In the genomic region with DNA sequence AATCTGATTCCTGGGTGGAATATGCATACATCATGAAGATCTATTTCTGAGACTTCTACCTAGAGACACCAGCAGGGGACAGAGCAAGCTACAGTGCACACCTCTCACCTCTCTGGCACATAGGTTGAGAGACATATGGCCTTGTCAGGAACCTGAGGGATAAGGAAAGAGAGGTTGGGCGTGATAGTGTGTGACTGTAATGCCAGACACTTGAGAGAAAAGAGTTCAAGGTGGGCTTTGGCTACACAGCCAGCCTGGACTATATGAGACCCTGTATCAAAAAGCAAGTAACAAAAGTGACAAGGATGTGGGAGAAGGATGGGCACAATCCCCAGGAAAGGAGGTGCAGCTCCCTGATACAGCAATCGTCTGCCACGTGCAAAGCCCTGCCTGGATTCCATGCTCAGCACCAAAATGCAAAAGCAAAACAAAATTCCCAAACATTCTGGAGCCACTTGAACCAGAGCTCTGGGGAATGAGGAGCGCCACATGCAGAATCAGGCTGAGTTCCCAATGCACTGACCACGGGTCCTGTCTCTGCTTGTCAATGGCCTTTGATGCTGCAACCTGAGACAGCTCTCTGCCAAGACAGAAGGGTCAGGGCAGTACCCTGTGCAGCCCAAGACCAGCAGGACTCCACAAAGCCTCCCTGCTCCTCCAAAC, we compare ENCODE assay signal across 8 mouse cellular contexts. TPM values are rescaled to one million over a fixed set of nuclear protein-coding genes. Genes with fewer than 3 reads are reported as not detected.
DNase-seq lines count a peak whose midpoint lies in the region; ATAC-seq lines count a peak whose summit lies in the region.

No protein-coding gene starts in this region.

- WGBS in intestine, embryonic 14.5 days, result 16% methylated on average over 5 of the region's 5 CpGs
- WGBS in midbrain, embryonic 16.5 days, result 54% methylated on average over 5 of the region's 5 CpGs

- peaks cover 56% of the 10 kb centered on the region for H3K4me1 ChIP-seq in intestine, embryonic 14.5 days (replicated peaks; ENCODE audit: control insufficient read depth, insufficient read depth, low read length)
- peaks cover 25% of the 10 kb centered on the region for H3K4me1 ChIP-seq in midbrain, embryonic 16.5 days (ENCODE audit: control insufficient read depth, insufficient read depth, low read length)

- H3K36me3 ChIP-seq in intestine, embryonic 14.5 days (ENCODE audit: control insufficient read depth, insufficient read depth, low read length), result peaks cover 16% of the 10 kb centered on the region
- H3K36me3 ChIP-seq in midbrain, embryonic 16.5 days (ENCODE audit: control insufficient read depth, insufficient read depth, low read length), result peaks cover 5% of the 10 kb centered on the region

- peak overlapping the region; percentile 90 for H3K27ac ChIP-seq in intestine, embryonic 14.5 days (ENCODE audit: low read depth)
- peak overlapping the region; percentile 20 for H3K27ac ChIP-seq in midbrain, embryonic 16.5 days (ENCODE audit: low read length)

- peak overlapping the region; percentile 96 for H3K9ac ChIP-seq in intestine, embryonic 14.5 days (ENCODE audit: low read length)
- peak overlapping the region; percentile 80 for H3K9ac ChIP-seq in midbrain, embryonic 16.5 days (ENCODE audit: low read depth, low read length)

- H3K4me2 ChIP-seq in intestine, embryonic 14.5 days (ENCODE audit: low read length), result peak overlapping the region; percentile 75
- peak overlapping the region; percentile 71 for H3K4me2 ChIP-seq in midbrain, embryonic 16.5 days (ENCODE audit: low read length)

- DNase-seq in adrenal gland, postnatal 14 days, result peak; percentile 46
- DNase-seq in adrenal gland, adult 8-10 months, result no peak
- peak; percentile 41 for DNase-seq in 416B (ENCODE audit: low read depth)
- DNase-seq in embryo, embryonic 11 days, result peak; percentile 26
- no peak for DNase-seq in intestine, embryonic 14.5 days (ENCODE audit: low spot score)
- DNase-seq in ovary, adult 18-20 months (ENCODE audit: low spot score), result no peak
- no peak for DNase-seq in layer of hippocampus, adult 18-20 months (ENCODE audit: low spot score in 2 of 2)

- no peaks in the 10 kb centered on the region for H3K27me3 ChIP-seq in intestine, embryonic 14.5 days (replicated peaks; ENCODE audit: control insufficient read depth, insufficient read depth, low read length)
- no peaks in the 10 kb centered on the region for H3K27me3 ChIP-seq in midbrain, embryonic 16.5 days (ENCODE audit: control insufficient read depth, insufficient read depth, low read depth, low read length)

- H3K9me3 ChIP-seq in intestine, embryonic 14.5 days (ENCODE audit: control insufficient read depth, low read length), result no peaks in the 10 kb centered on the region
- H3K9me3 ChIP-seq in midbrain, embryonic 16.5 days (replicated peaks; ENCODE audit: control insufficient read depth, low read length, poor library complexity, severe bottlenecking), result no peaks in the 10 kb centered on the region

- no peak for ATAC-seq in intestine, embryonic 14.5 days (replicated peaks; ENCODE audit: low FRiP score, low TSS enrichment, low read depth)
- no peak for ATAC-seq in midbrain, embryonic 16.5 days

- H3K4me3 ChIP-seq in intestine, embryonic 14.5 days (ENCODE audit: low read depth, low read length), result peak overlapping the region; percentile 83
- H3K4me3 ChIP-seq in midbrain, embryonic 16.5 days (ENCODE audit: low read depth, low read length), result peak overlapping the region; percentile 77

RNA-seq across cellular contexts. Expression of a gene that starts 1.5 kb away (rescaled TPM):
- 79.9 and 91.0 TPM in 2 replicates for total RNA-seq in adrenal gland, postnatal 14 days (2021)
- total RNA-seq in adrenal gland, adult 8-10 months (2022), result 10 to 100 TPM; 74.0 to 91.9 (median 85.8) TPM
- polyA plus RNA-seq in intestine, embryonic 14.5 days (2014; fragmentation: Nextera tagmentation; extraction: Ambion mirVana), result 64.4 and 72.4 TPM in 2 replicates
- polyA plus RNA-seq in midbrain, embryonic 16.5 days (2015; fragmentation: Nextera tagmentation; extraction: Ambion mirVana), result 7.1 and 7.8 TPM in 2 replicates
- total RNA-seq in layer of hippocampus, adult 18-20 months (2021), result 10 to 100 TPM; 23.9 to 26.3 TPM

RNA-seq across cellular contexts. Expression of a gene that starts 5.2 kb away (rescaled TPM):
- total RNA-seq in adrenal gland, postnatal 14 days (2021), result 0.11 and 0.23 TPM in 2 replicates
- total RNA-seq in adrenal gland, adult 8-10 months (2022), result under 1 TPM in 3 of 4 experiments, not detected in 1; 0.15 to 0.19 (median 0.17) TPM
- polyA plus RNA-seq in intestine, embryonic 14.5 days (2014; fragmentation: Nextera tagmentation; extraction: Ambion mirVana), result 0.16 and 0.26 TPM in 2 replicates
- polyA plus RNA-seq in midbrain, embryonic 16.5 days (2015; fragmentation: Nextera tagmentation; extraction: Ambion mirVana), result 0.05 and 0.21 TPM in 2 replicates
- total RNA-seq in layer of hippocampus, adult 18-20 months (2021), result under 1 TPM; 0.13 to 0.15 TPM

RNA-seq across cellular contexts. Expression of a gene that starts 15.3 kb away (rescaled TPM):
- total RNA-seq in adrenal gland, postnatal 14 days (2021), result 141 and 146 TPM in 2 replicates
- 100 to 1,000 TPM; 151 to 166 (median 154) TPM for total RNA-seq in adrenal gland, adult 8-10 months (2022)
- polyA plus RNA-seq in intestine, embryonic 14.5 days (2014; fragmentation: Nextera tagmentation; extraction: Ambion mirVana), result 248 and 256 TPM in 2 replicates
- polyA plus RNA-seq in midbrain, embryonic 16.5 days (2015; fragmentation: Nextera tagmentation; extraction: Ambion mirVana), result 278 and 285 TPM in 2 replicates
- 100 to 1,000 TPM; 189 to 196 TPM for total RNA-seq in layer of hippocampus, adult 18-20 months (2021)

RNA-seq across cellular contexts. Expression of a gene that starts 15.4 kb away (rescaled TPM):
- total RNA-seq in adrenal gland, postnatal 14 days (2021), result 66.1 and 77.0 TPM in 2 replicates
- 10 to 100 TPM; 42.3 to 82.3 (median 59.1) TPM for total RNA-seq in adrenal gland, adult 8-10 months (2022)
- 65.1 and 69.9 TPM in 2 replicates for polyA plus RNA-seq in intestine, embryonic 14.5 days (2014; fragmentation: Nextera tagmentation; extraction: Ambion mirVana)
- 34.0 and 38.0 TPM in 2 replicates for polyA plus RNA-seq in midbrain, embryonic 16.5 days (2015; fragmentation: Nextera tagmentation; extraction: Ambion mirVana)
- total RNA-seq in layer of hippocampus, adult 18-20 months (2021), result 10 to 100 TPM; 26.2 to 31.1 TPM

RNA-seq across cellular contexts. Expression of a gene that starts 30.4 kb away (rescaled TPM):
- total RNA-seq in adrenal gland, postnatal 14 days (2021), result not detected in 2 replicates
- total RNA-seq in adrenal gland, adult 8-10 months (2022), result not detected
- polyA plus RNA-seq in intestine, embryonic 14.5 days (2014; fragmentation: Nextera tagmentation; extraction: Ambion mirVana), result not detected in 2 replicates
- polyA plus RNA-seq in midbrain, embryonic 16.5 days (2015; fragmentation: Nextera tagmentation; extraction: Ambion mirVana), result 1.2 TPM in 1 of 2 replicates, not detected in the other
- not detected for total RNA-seq in layer of hippocampus, adult 18-20 months (2021)

Comparison
In these comparisons a context has a peak if more than half of its experiments do, and no peak if none do; other contexts are left out.
1. DNase-seq: peak in adrenal gland, postnatal 14 days (single experiment), 416B (single experiment) and embryo, embryonic 11 days (single experiment); none in adrenal gland, adult 8-10 months (single experiment), intestine, embryonic 14.5 days (single experiment), ovary, adult 18-20 months (single experiment) and layer of hippocampus, adult 18-20 months (0 of 2).